Mouse (Mus musculus) fat pad, adult 2 months (tissue): ENCODE results near the gene Pam.

ENCODE experiments used
- DNase-seq: peaks from one replicate; pipeline ENCODE4 v3.0.0-alpha.2; 2011; ENCODE audit warnings: low read depth, low spot score; ENCODE audit errors: extremely low read depth

The Pam gene

DNA sequence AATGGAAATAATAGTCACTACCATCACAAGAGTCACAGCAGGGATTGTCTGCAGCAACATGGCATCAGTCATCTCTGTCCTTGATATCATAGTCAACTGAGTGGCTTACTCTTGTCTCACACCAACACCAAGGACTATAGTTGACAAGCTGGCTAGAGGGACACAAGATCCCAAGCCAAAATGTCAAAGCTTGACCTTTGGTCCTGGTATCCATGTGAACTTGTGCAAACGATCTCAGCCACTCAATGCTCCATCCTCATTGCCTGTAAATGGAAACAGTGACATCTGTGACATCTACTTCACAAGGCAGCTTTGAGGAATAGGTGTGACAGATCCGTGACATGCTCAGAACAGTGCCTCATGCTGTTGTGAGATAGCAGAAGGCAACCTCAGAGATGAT, 15.0 kb downstream of the Pam start:
- no peak for DNase-seq

- DNase-seq: no peak
Measured at GRCm38 (mm10) chr1:98079640-98080039, 15.8 kb downstream of the Pam start.

GRCm38 (mm10) chr1:98078735-98079134, 16.7 kb downstream of the Pam start:
- no peak for DNase-seq

GRCm38 (mm10) chr1:98073826-98074225, 21.6 kb downstream of the Pam start:
- DNase-seq: no peak

DNA sequence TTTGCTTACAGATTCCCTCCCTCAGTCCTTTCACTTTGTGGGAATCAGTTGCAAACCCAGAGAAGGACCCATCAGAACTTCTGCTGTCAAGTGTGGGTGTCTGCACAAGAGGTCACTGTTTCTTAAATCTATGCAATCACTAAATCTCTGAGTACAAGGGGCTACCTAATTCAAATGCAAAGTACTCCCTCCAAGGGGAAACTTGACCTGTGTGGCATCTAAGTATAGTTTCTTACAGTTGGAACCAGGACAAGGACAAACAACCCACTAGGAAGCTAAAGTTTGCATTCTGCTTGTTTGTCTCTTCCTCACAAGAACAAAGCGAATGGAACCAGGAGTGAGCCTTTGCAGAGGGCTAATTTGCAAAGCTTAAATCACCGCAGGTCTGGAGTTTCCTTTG, 22.3 kb downstream of the Pam start:
- no peak for DNase-seq

DNA sequence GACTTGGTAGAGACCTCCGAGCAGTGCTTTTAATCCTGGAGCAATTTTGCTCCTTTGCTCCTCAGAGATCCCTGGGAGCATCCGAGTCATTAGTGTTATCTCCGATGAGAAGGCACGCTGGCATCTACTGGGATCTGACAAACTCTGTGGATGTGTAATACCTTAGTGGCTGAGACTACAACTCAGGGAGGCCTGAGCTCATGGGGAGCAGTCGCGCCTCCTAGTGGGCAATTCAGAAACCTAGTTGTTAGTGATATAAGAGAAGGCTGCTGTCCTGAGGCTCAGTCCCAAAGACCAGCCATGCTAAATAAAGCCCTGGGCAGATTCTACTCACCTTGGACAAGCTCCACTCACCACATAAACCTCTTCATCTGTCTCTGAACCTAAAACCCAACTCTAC, 23.4 kb downstream of the Pam start:
- no peak for DNase-seq

DNA sequence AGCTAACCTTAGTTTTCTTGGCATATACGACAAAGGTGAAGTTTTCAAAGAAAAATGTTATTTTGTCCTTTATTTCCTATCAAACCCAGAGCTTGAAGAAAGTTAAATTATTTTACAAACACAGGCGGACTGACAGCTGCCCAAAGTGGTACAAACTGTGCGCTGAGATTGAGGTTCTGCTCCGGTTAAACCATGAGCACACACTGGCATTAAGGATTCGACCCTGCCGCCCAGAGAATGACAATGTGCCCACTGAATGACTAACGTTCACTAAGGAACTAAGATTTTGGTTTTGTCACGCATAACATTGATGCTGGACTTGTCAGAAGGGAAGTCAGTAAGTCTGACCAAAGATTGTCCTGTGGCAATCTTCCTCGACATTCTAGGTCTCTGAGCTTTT, 24.0 kb downstream of the Pam start:
- DNase-seq: no peak

DNA sequence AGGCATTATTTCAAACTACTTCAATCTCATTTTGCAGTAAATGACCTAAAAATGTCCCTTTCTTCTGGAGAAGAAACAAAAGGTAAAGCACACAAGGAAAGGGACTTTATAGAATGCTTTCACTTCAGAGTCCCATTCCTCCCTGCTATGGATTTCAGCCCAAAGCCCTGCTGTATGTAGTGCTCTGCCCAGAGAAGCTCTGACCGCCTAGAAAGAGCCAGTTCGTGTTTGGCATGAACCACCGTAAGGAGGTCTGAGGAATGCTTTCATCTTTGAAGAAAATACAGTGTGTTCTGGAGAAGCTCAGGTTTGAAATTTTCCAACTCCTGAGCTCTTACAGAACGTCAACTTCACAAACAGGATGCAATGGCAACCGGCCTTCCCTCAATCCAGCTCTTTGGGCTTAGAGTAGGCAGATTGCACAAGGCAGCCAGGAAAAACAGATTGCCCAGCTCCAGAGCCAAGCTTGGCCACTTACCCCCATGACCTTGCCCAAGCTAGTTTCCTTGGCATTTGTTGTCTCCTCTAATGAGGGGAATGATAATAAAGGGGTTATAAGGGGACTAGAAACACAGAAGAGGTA, 24.6 kb downstream of the Pam start:
- DNase-seq: no peak

GRCm38 (mm10) chr1:98068177-98068576, 27.3 kb downstream of the Pam start:
- DNase-seq: no peak

DNA sequence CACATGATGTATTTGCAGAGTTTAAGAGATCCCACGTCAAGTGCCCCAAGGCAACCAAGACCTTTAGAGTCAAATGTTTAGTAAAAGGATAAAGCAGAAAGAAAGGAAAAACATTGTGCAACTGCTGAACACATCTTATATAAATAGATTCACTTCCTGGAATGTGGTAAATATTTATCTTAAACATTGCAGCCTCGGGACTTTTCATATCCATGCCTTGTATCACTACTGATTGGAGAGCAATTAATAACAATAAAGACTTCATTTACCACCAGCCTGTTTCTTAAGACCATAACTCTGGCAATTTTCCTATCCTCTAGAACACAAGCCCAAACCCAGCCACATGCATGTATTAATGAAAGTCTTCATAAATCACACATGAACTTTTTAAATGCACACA, 33.4 kb downstream of the Pam start:
- DNase-seq: no peak

DNA sequence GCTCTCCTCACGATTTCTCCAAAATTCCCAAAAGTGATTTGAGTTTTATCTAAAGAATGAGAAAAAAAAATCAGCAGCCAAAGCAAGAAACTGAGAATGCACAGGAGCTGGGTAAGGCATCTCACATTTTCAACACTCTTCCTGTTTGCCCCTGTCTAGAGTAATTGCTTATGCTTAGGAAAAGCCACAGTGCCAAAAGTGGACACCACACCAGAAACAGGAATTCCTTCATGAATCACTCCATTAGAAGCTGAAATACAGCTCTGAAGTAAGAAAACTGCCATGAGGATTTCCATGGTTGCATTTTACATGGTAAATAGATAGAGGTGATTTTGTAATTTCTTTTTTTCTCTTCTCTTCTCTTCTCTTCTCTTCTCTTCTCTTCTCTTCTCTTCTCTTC, 36.0 kb downstream of the Pam start:
- no peak for DNase-seq

- DNase-seq: no peak
Measured at GRCm38 (mm10) chr1:98056996-98057945, 38.2 kb downstream of the Pam start.

DNA sequence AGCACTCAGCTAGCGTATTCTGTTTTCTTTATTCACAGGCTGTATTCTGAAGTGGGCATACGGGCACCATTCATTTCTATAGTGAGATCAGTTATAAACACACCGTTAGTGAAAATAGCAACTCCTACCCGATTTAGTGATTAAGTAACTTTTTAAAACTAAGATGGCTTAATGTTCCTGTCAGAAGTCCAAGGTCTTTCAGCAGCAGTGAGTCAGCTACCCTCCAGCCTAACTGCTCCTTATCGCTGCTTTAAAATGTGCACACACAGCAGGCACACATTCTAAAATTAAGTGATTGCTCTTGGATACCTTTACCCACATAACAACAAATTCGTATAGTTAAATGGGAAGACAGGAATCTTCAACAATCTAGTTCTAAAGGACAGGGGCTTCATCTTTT, 39.2 kb downstream of the Pam start:
- DNase-seq: no peak

DNA sequence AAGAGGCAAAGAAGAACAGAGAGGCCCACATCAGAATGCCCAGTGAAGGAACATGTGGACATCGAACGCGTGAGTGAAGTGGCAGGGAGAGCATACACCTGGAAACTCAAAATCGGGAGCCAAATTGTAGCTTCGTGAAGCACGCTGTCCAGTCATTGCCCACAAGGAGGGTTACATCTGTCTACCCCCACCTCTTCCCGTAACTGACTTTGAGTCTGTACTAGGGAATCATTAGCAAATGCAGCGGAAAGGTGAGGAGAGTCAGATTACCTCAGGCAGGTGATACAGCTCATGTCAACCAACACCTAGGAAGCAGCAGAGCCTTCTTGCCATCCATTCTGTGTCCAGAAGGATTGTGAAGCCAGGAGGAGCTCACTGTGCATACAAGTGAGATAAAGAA, 39.9 kb downstream of the Pam start:
- DNase-seq: no peak

DNA sequence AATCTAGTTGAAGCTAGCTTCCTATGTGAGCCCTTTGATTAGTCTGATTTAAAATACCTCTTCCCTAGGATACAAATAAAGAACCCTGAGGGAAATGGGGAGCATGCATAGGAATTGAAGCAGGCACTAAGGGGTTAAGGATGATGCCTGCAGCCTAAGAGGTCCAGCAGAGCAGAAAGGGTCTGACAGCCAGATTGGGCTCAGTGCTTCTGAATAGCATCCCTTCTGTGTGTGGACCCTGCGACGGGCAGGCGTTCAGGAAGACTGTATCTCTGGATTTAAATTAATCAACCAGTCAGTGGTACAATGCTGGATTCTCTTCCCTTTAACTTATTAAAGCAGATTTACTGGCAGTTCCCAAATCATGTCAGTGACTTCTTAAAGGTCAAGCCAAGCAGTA, 41.5 kb downstream of the Pam start:
- no peak for DNase-seq

- DNase-seq: no peak
Measured at GRCm38 (mm10) chr1:98053447-98053846, 42.0 kb downstream of the Pam start.

DNA sequence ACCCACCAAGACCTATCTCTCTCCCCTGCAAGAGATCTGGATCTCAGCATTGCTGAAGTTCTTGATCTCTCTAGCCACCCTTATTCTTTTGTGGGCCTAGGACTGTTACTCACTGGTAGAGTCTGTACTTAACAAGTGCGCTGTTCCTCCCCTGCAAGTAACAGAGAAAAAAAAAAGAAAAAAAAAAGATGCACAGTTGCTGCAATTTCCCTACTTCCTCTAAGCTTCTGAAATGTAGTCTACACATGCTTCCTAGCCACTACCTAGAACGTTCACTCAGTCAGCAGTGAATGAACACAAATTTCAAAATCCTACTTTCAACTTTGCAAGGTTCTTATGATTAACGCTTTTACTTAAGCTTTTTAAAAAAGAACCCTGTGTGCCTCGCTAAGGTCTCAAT, 42.7 kb downstream of the Pam start:
- DNase-seq: no peak

DNA sequence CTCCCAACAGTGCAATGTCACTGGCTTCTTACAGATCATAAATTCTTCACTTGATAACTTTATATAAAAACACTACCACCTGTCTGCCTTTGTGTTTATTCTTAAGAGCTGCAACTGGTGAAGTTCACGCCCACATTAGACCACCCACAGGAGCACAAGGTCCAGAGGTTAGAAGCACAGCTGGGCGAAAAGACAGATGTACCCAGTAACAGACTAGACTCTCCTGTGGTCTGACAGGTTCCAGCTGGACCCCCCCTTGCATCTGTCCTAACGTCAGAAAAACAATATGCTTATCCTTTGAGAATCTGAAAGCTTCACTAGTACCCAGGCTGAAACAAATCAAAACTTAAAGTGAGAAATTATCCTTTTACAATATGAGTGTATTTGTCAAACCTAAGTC, 44.4 kb downstream of the Pam start:
- DNase-seq: no peak

GRCm38 (mm10) chr1:98049756-98050155, 45.7 kb downstream of the Pam start:
- DNase-seq: no peak

- no peak for DNase-seq
Measured at GRCm38 (mm10) chr1:98048218-98048801, 47.1 kb downstream of the Pam start.

GRCm38 (mm10) chr1:98047284-98048217, 47.9 kb downstream of the Pam start:
- DNase-seq: no peak
